Mouse (Mus musculus) liver, embryonic 15.5 days (tissue): ENCODE data around the gene Mpst. TPM values are rescaled to one million over a fixed set of nuclear protein-coding genes. Genes with fewer than 3 reads are reported as not detected.

Source experiments
- ATAC-seq: fragments of 200-750 bp; cut with Nextera tagmentation; 2 replicates; pipeline ENCODE4 v1.8.0; 2017; ENCODE audit warnings: moderate number of reproducible peaks, mild to moderate bottlenecking, moderate library complexity; ENCODE audit not compliant: insufficient read depth
- H3K27ac ChIP-seq: fragments of 300-500 bp; sonication (generic); replicated peaks from 2 replicates; pipeline ENCODE4 v1.5.1; 2015; ENCODE audit warnings: mild to moderate bottlenecking, inconsistent platforms
- H3K27me3 ChIP-seq: fragments of 300-500 bp; sonication (generic); 2 replicates; pipeline ENCODE4 v1.6.1; 2015; ENCODE audit warnings: mild to moderate bottlenecking, inconsistent platforms
- H3K36me3 ChIP-seq: fragments of 300-500 bp; sonication (generic); replicated peaks from 2 replicates; pipeline ENCODE4 v1.6.1; 2015; ENCODE audit warnings: moderate library complexity, mild to moderate bottlenecking, inconsistent platforms
- H3K4me1 ChIP-seq: fragments of 300-500 bp; sonication (generic); replicated peaks from 2 replicates; pipeline ENCODE4 v1.6.1; 2015; ENCODE audit warnings: inconsistent platforms
- H3K4me2 ChIP-seq: fragments of 300-500 bp; sonication (generic); 2 replicates; pipeline ENCODE4 v1.6.1; 2015; ENCODE audit warnings: moderate library complexity, mild to moderate bottlenecking, inconsistent platforms
- H3K4me3 ChIP-seq: fragments of 300-500 bp; sonication (generic); replicated peaks from 2 replicates; pipeline ENCODE4 v1.5.1; 2015; ENCODE audit warnings: mild to moderate bottlenecking, inconsistent platforms
- H3K9ac ChIP-seq: fragments of 300-500 bp; sonication (generic); 2 replicates; pipeline ENCODE4 v1.6.1; 2015; ENCODE audit warnings: moderate library complexity, mild to moderate bottlenecking, inconsistent platforms
- H3K9me3 ChIP-seq: fragments of 300-500 bp; sonication (generic); replicated peaks from 2 replicates; pipeline ENCODE4 v1.6.1; 2016; ENCODE audit warnings: inconsistent platforms
- WGBS: fragments of 180-500 bp; shearing (Covaris S2); methylation state at CpG from one replicate; pipeline ENCODE4 v1.1.7; 2015; ENCODE audit warnings: mixed read lengths; ENCODE audit not compliant: insufficient replicate concordance; 5-methylcytosine and 5-hydroxymethylcytosine counted together
- polyA plus RNA-seq: library from polyadenylated mRNA; unstranded; fragments of >200 nt; fragmentation: Nextera tagmentation; extraction: Ambion mirVana; gene quantifications from 2 replicates; pipeline ENCODE4 v1.2.1, GENCODE M21; 2015

Gene Mpst
- polyA plus RNA-seq, 1 experiment from 2014 or later = 5.6 TPM

- H3K4me1 ChIP-seq = peaks cover 36% of the 10 kb centered on the region
- 0 out of 2 replicates have a peak, but pooled peaks cover 8% of the 10 kb centered on the region for H3K36me3 ChIP-seq
- H3K9ac ChIP-seq = no peak overlapping the region
- ATAC-seq = no peak
- no peaks in the 10 kb centered on the region for H3K9me3 ChIP-seq
- no peaks in the 10 kb centered on the region for H3K27me3 ChIP-seq
- whole genome bisulfite sequencing = 62% methylated on average over 6 of the region's 6 CpGs
- H3K27ac ChIP-seq = 0 out of 2 replicates have a peak overlapping the region, but pooled peaks have one; percentile 15
- H3K4me2 ChIP-seq = 0 out of 2 replicates have a peak overlapping the region, but pooled peaks have one; percentile 18
- H3K4me3 ChIP-seq = no peak overlapping the region
Measured at GRCm38 (mm10) chr15:78450419-78450768, 44.2 kb downstream of the Mpst start.

- Histone ChIP-seq H3K4me2 (no peak overlapping the region), H3K36me3 (0 out of 2 replicates have a peak, but pooled peaks cover 8% of the 10 kb centered on the region), H3K4me3 (no peak overlapping the region), H3K9ac (no peak overlapping the region), H3K9me3 (no peaks in the 10 kb centered on the region), H3K27ac (no peak overlapping the region), H3K4me1 (peaks cover 36% of the 10 kb centered on the region), H3K27me3 (no peaks in the 10 kb centered on the region)
- WGBS = 54% methylated on average over 2 of the region's 2 CpGs
- ATAC-seq = no peak
Measured at GRCm38 (mm10) chr15:78451201-78451600, 45.0 kb downstream of the Mpst start.

- WGBS = 67% methylated on average over 3 of the region's 3 CpGs
- no peak for ATAC-seq
- H3K9me3 ChIP-seq = no peaks in the 10 kb centered on the region
- H3K27ac ChIP-seq = no peak overlapping the region
- peaks cover 34% of the 10 kb centered on the region for H3K4me1 ChIP-seq
- no peak overlapping the region for H3K9ac ChIP-seq
- H3K27me3 ChIP-seq = no peaks in the 10 kb centered on the region
- no peak overlapping the region for H3K4me3 ChIP-seq
- H3K4me2 ChIP-seq = no peak overlapping the region
- 0 out of 2 replicates have a peak, but pooled peaks cover 8% of the 10 kb centered on the region for H3K36me3 ChIP-seq
Measured at GRCm38 (mm10) chr15:78452929-78453328, 46.7 kb downstream of the Mpst start.

GRCm38 (mm10) chr15:78455168-78455567, 49.0 kb downstream of the Mpst start:
- no peak overlapping the region for H3K27ac ChIP-seq
- WGBS = 27% methylated on average over 4 of the region's 4 CpGs
- H3K9ac ChIP-seq = no peak overlapping the region
- no peaks in the 10 kb centered on the region for H3K27me3 ChIP-seq
- no peaks in the 10 kb centered on the region for H3K9me3 ChIP-seq
- no peak for ATAC-seq
- H3K4me2 ChIP-seq = no peak overlapping the region
- no peak overlapping the region for H3K4me3 ChIP-seq
- H3K36me3 ChIP-seq = 0 out of 2 replicates have a peak, but pooled peaks cover 8% of the 10 kb centered on the region
- H3K4me1 ChIP-seq = peaks cover 12% of the 10 kb centered on the region

GRCm38 (mm10) chr15:78456051-78456450, 49.8 kb downstream of the Mpst start:
- Histone ChIP-seq H3K4me2 (no peak overlapping the region), H3K4me1 (peaks cover 6% of the 10 kb centered on the region; the same call in 1 of the 2 replicates), H3K27me3 (no peaks in the 10 kb centered on the region), H3K27ac (no peak overlapping the region), H3K4me3 (no peak overlapping the region), H3K9me3 (no peaks in the 10 kb centered on the region), H3K36me3 (0 out of 2 replicates have a peak, but pooled peaks cover 8% of the 10 kb centered on the region), H3K9ac (no peak overlapping the region)
- 52% methylated on average over 7 of the region's 7 CpGs for WGBS
- ATAC-seq = no peak

GRCm38 (mm10) chr15:78457193-78457592, 51.0 kb downstream of the Mpst start:
- H3K4me3 ChIP-seq = no peak overlapping the region
- no peak overlapping the region for H3K4me2 ChIP-seq
- H3K27me3 ChIP-seq = no peaks in the 10 kb centered on the region
- no peak overlapping the region for H3K27ac ChIP-seq
- no peak for ATAC-seq
- H3K9me3 ChIP-seq = no peaks in the 10 kb centered on the region
- WGBS = 55% methylated on average over 10 of the region's 10 CpGs
- 0 out of 2 replicates have a peak, but pooled peaks cover 8% of the 10 kb centered on the region for H3K36me3 ChIP-seq
- H3K4me1 ChIP-seq = no peaks in the 10 kb centered on the region
- H3K9ac ChIP-seq = no peak overlapping the region

- Histone ChIP-seq H3K4me3 (no peak overlapping the region), H3K4me2 (no peak overlapping the region), H3K9ac (no peak overlapping the region), H3K4me1 (0 out of 2 replicates have a peak, but pooled peaks cover 3% of the 10 kb centered on the region), H3K27me3 (no peaks in the 10 kb centered on the region), H3K27ac (no peak overlapping the region), H3K9me3 (no peaks in the 10 kb centered on the region), H3K36me3 (no peaks in the 10 kb centered on the region)
- no peak for ATAC-seq
- 30% methylated on average over 2 of the region's 2 CpGs for WGBS
Measured at GRCm38 (mm10) chr15:78462981-78463380, 56.8 kb downstream of the Mpst start.

Other genes starting within 250 kb of the Mpst start
- gene Ift27, start 232.3 kb upstream of the Mpst start, polyA plus RNA-seq = 31.5 and 34.0 TPM in 2 replicates
- not detected in 2 replicates for gene Pvalb, start 200.0 kb upstream of the Mpst start, polyA plus RNA-seq
- 46.6 and 47.6 TPM in 2 replicates for gene Ncf4, start 161.6 kb upstream of the Mpst start, polyA plus RNA-seq
- 1.4 and 1.5 TPM in 2 replicates for gene Csf2rb2, start 100.7 kb upstream of the Mpst start, polyA plus RNA-seq
- 7.2 and 7.4 TPM in 2 replicates for gene Csf2rb, start 80.7 kb upstream of the Mpst start, polyA plus RNA-seq
- not detected in 2 replicates for gene Tex33, start 10.5 kb upstream of the Mpst start, polyA plus RNA-seq
- 200 and 245 TPM in 2 replicates for gene Tst, start 509 bp upstream of the Mpst start, polyA plus RNA-seq
- gene Kctd17, start 22.1 kb downstream of the Mpst start, polyA plus RNA-seq = 4.5 and 4.6 TPM in 2 replicates
- gene Tmprss6, start 62.2 kb downstream of the Mpst start, polyA plus RNA-seq = 22.0 and 29.2 TPM in 2 replicates
- gene Il2rb, start 88.9 kb downstream of the Mpst start, polyA plus RNA-seq = 0.58 and 1.1 TPM in 2 replicates
- gene C1qtnf6, start 125.0 kb downstream of the Mpst start, polyA plus RNA-seq = 3.8 and 4.4 TPM in 2 replicates
- gene Sstr3, start 138.3 kb downstream of the Mpst start, polyA plus RNA-seq = not detected in 2 replicates
- 123 and 130 TPM in 2 replicates for gene Rac2, start 166.4 kb downstream of the Mpst start, polyA plus RNA-seq
- 13.5 and 14.7 TPM in 2 replicates for gene Cyth4, start 190.6 kb downstream of the Mpst start, polyA plus RNA-seq